Mouse (Mus musculus) embryonic facial prominence, embryonic 12.5 days (tissue): ENCODE measurements around the gene Insm1. TPM values are rescaled to one million over a fixed set of nuclear protein-coding genes. Genes with fewer than 3 reads are reported as not detected.

Source experiments
- ATAC-seq: fragments of 200-750 bp; cut with Nextera tagmentation; 2 replicates; pipeline ENCODE4 v1.8.0; 2017; ENCODE audit not compliant: insufficient number of reproducible peaks, insufficient read depth, low FRiP score, low TSS enrichment
- H3K27ac ChIP-seq: fragments of 300-500 bp; sonication (generic); 2 replicates; pipeline ENCODE4 v1.5.1; 2016; ENCODE audit warnings: mild to moderate bottlenecking
- H3K27me3 ChIP-seq: fragments of 300-500 bp; sonication (generic); 2 replicates; pipeline ENCODE4 v1.6.1; 2016; ENCODE audit warnings: mild to moderate bottlenecking, moderate library complexity
- H3K36me3 ChIP-seq: fragments of 300-500 bp; sonication (generic); 2 replicates; pipeline ENCODE4 v1.6.1; 2016; ENCODE audit warnings: mild to moderate bottlenecking
- H3K4me1 ChIP-seq: fragments of 300-500 bp; sonication (generic); 2 replicates; pipeline ENCODE4 v1.6.1; 2016
- H3K4me2 ChIP-seq: fragments of 300-500 bp; sonication (generic); replicated peaks from 2 replicates; pipeline ENCODE4 v1.6.1; 2016; ENCODE audit warnings: mild to moderate bottlenecking, moderate library complexity
- H3K4me3 ChIP-seq: fragments of 300-500 bp; sonication (generic); 2 replicates; pipeline ENCODE4 v1.5.1; 2016; ENCODE audit warnings: mild to moderate bottlenecking
- H3K9ac ChIP-seq: fragments of 300-500 bp; sonication (generic); 2 replicates; pipeline ENCODE4 v1.6.1; 2016; ENCODE audit warnings: mild to moderate bottlenecking, moderate library complexity
- H3K9me3 ChIP-seq: fragments of 300-500 bp; sonication (generic); 2 replicates; pipeline ENCODE4 v1.6.1; 2016; ENCODE audit warnings: mild to moderate bottlenecking, moderate library complexity
- WGBS: fragments of 180-500 bp; shearing (Covaris S2); methylation state at CpG from one replicate; pipeline ENCODE4 v1.1.7; 2016; 5-methylcytosine and 5-hydroxymethylcytosine counted together
- polyA plus RNA-seq: library from polyadenylated mRNA; unstranded; fragments of >200 nt; fragmentation: Nextera tagmentation; extraction: Ambion mirVana; gene quantifications from 2 replicates; pipeline ENCODE4 v1.2.1, GENCODE M21; 2016

Gene Insm1
- polyA plus RNA-seq, 1 experiment from 2014 or later = 2.0 TPM

- Histone ChIP-seq H3K4me1 (peaks cover 14% of the 10 kb centered on the region), H3K36me3 (no peaks in the 10 kb centered on the region), H3K4me3 (no peak overlapping the region), H3K27me3 (peaks cover 72% of the 10 kb centered on the region), H3K9ac (no peak overlapping the region), H3K9me3 (no peaks in the 10 kb centered on the region), H3K27ac (no peak overlapping the region), H3K4me2 (no peak overlapping the region)
- WGBS = 5% methylated on average over 9 of the region's 9 CpGs
- ATAC-seq = no peak
These were observed 4.8 kb downstream of the Insm1 start for GRCm38 (mm10) chr2:146226484-146226883.

GRCm38 (mm10) chr2:146227646-146228045, 5.9 kb downstream of the Insm1 start:
- Histone ChIP-seq H3K9me3 (no peaks in the 10 kb centered on the region), H3K36me3 (no peaks in the 10 kb centered on the region), H3K27ac (no peak overlapping the region), H3K27me3 (peaks cover 61% of the 10 kb centered on the region), H3K9ac (no peak overlapping the region), H3K4me1 (peaks cover 10% of the 10 kb centered on the region), H3K4me3 (no peak overlapping the region), H3K4me2 (no peak overlapping the region)
- WGBS = 46% methylated on average over 3 of the region's 3 CpGs
- ATAC-seq = no peak

- WGBS = 66% methylated on average over 2 of the region's 2 CpGs
- H3K9ac ChIP-seq = no peak overlapping the region
These were observed 6.7 kb downstream of the Insm1 start for GRCm38 (mm10) chr2:146228435-146228834.

GRCm38 (mm10) chr2:146231485-146231884, 9.8 kb downstream of the Insm1 start:
- 91% methylated on average over 2 of the region's 2 CpGs for WGBS
- no peaks in the 10 kb centered on the region for H3K9me3 ChIP-seq
- H3K4me3 ChIP-seq = no peak overlapping the region
- H3K9ac ChIP-seq = no peak overlapping the region
- H3K27ac ChIP-seq = no peak overlapping the region
- H3K27me3 ChIP-seq = peaks cover 24% of the 10 kb centered on the region
- ATAC-seq = no peak
- no peaks in the 10 kb centered on the region for H3K4me1 ChIP-seq
- no peaks in the 10 kb centered on the region for H3K36me3 ChIP-seq
- no peak overlapping the region for H3K4me2 ChIP-seq

More at GRCm38 (mm10) chr2:146228435-146228834, 6.7 kb downstream of the Insm1 start:
- peaks cover 53% of the 10 kb centered on the region for H3K27me3 ChIP-seq
- H3K9me3 ChIP-seq = no peaks in the 10 kb centered on the region
- no peaks in the 10 kb centered on the region for H3K36me3 ChIP-seq
- H3K27ac ChIP-seq = no peak overlapping the region
- H3K4me3 ChIP-seq = no peak overlapping the region
- no peak for ATAC-seq
- no peak overlapping the region for H3K4me2 ChIP-seq
- peaks cover 2% of the 10 kb centered on the region; the same call in 1 of the 2 replicates for H3K4me1 ChIP-seq

DNA sequence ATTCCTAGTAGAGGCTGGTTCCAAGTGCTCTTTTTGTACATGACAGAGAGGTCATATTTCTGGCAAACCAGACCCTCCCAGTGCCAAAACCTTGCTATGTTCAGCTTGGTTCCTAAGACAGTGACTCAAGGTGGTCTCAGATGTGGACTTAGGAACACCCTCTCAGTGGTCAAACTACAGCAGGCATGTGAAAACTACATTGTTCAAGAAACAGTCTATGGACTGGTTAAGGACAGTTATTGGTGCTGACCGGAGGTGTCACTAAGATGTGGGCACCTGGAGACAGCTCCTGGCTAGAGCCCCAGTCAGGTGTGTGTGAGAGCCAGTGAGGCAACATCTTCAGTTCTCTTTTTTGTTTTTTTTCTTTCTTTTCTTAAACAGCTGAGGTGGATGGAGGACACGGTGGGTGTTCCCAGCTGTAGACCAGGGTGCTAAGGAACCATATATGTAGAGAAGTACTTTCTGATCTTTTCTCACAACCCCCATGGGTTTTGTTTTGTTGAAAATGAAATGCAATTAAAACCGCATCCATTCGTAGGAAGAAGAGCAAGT, 17.6 kb downstream of the Insm1 start:
- 84% methylated on average over 4 of the region's 4 CpGs for WGBS
- H3K27ac ChIP-seq = no peak overlapping the region
- no peaks in the 10 kb centered on the region for H3K9me3 ChIP-seq
- no peak overlapping the region for H3K9ac ChIP-seq
- no peak overlapping the region for H3K4me2 ChIP-seq
- no peaks in the 10 kb centered on the region for H3K36me3 ChIP-seq
- no peaks in the 10 kb centered on the region for H3K27me3 ChIP-seq
- H3K4me1 ChIP-seq = no peaks in the 10 kb centered on the region
- no peak overlapping the region for H3K4me3 ChIP-seq
- ATAC-seq = no peak

DNA sequence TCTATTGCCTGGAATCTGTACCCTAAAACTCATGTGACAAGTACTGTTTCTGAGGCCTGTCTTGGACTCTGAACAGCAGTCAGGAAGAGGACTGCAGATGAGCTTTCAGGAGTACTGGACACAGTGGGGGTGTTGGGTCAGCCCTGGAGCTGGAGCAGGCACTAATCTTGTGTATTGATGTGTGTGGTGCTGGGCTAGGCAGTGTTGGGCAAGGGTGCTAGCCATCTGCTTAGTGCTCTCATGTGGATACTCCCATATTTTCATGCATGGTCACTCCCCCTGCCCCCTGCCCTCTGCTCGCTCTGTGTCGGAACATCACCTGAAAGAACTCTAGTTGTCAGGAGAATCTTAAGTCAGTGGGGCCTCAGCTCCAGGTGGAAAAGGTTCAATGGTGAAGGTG, 22.3 kb downstream of the Insm1 start:
- no peak for ATAC-seq
- no peaks in the 10 kb centered on the region for H3K9me3 ChIP-seq
- WGBS = 91% methylated on average over 2 of the region's 2 CpGs
- H3K4me2 ChIP-seq = no peak overlapping the region
- no peaks in the 10 kb centered on the region for H3K36me3 ChIP-seq
- peaks cover 12% of the 10 kb centered on the region; the same call in 1 of the 2 replicates for H3K4me1 ChIP-seq
- no peaks in the 10 kb centered on the region for H3K27me3 ChIP-seq
- no peak overlapping the region for H3K4me3 ChIP-seq
- H3K27ac ChIP-seq = no peak overlapping the region
- H3K9ac ChIP-seq = no peak overlapping the region

DNA sequence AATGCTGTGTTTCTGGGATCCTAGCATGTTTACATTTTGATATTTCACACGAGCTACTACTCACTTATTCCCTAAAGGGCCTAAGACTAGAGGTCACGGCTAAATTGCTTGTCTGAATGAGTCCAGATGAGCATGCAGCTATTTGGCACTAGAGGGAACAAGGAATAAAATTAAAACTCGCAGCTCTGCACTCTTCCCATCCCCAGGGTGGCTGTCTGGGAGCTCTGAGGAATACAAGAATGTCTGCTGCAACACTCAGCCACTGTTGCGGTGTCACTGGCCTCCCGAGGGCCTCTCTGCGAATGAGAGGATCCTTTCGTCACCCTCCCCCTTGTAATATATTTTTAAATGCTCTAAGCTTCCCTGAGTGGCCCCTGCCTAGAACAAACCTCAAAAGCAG, 23.7 kb downstream of the Insm1 start:
- Histone ChIP-seq H3K27me3 (no peaks in the 10 kb centered on the region), H3K4me1 (peaks cover 12% of the 10 kb centered on the region; the same call in 1 of the 2 replicates), H3K9me3 (no peaks in the 10 kb centered on the region), H3K4me2 (no peak overlapping the region), H3K36me3 (no peaks in the 10 kb centered on the region), H3K4me3 (no peak overlapping the region), H3K9ac (no peak overlapping the region), H3K27ac (no peak overlapping the region)
- 30% methylated on average over 7 of the region's 7 CpGs for WGBS
- ATAC-seq = no peak

- no peak overlapping the region for H3K4me3 ChIP-seq
- no peak overlapping the region for H3K27ac ChIP-seq
- ATAC-seq = no peak
- peaks cover 12% of the 10 kb centered on the region; the same call in 1 of the 2 replicates for H3K4me1 ChIP-seq
- no peak overlapping the region for H3K4me2 ChIP-seq
- H3K9me3 ChIP-seq = no peaks in the 10 kb centered on the region
- WGBS = 71% methylated on average over 4 of the region's 4 CpGs
- H3K36me3 ChIP-seq = no peaks in the 10 kb centered on the region
- H3K27me3 ChIP-seq = no peaks in the 10 kb centered on the region
- no peak overlapping the region for H3K9ac ChIP-seq
These were observed 24.8 kb downstream of the Insm1 start for GRCm38 (mm10) chr2:146246409-146247075.

DNA sequence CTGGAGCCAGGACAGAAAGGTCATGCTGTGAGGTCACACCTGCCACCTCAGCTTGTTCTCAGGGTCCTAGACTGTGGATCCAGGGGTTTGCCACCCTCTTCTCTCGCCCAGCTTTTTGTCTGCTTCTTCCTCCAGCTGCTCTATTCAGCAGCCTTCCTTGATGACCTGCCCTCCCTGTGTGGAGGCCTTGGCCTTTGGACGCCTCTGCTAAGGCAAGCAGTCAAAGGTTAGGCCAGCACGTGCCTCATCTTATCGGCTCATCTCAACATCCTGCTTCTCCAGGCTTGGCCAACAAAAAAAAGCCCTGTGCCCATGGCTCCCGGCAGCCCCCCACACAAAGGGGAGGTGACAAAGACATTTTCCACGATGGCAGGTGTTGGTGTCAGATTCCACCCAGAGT, 25.9 kb downstream of the Insm1 start:
- no peak overlapping the region for H3K27ac ChIP-seq
- H3K4me3 ChIP-seq = no peak overlapping the region
- 39% methylated on average over 6 of the region's 6 CpGs for WGBS
- H3K27me3 ChIP-seq = no peaks in the 10 kb centered on the region
- no peaks in the 10 kb centered on the region for H3K36me3 ChIP-seq
- peaks cover 12% of the 10 kb centered on the region; the same call in 1 of the 2 replicates for H3K4me1 ChIP-seq
- H3K9ac ChIP-seq = no peak overlapping the region
- no peak overlapping the region for H3K4me2 ChIP-seq
- H3K9me3 ChIP-seq = no peaks in the 10 kb centered on the region
- ATAC-seq = no peak

- Histone ChIP-seq H3K4me2 (no peak overlapping the region), H3K4me1 (peaks cover 12% of the 10 kb centered on the region; the same call in 1 of the 2 replicates), H3K4me3 (no peak overlapping the region), H3K27me3 (no peaks in the 10 kb centered on the region), H3K36me3 (no peaks in the 10 kb centered on the region), H3K9ac (no peak overlapping the region), H3K27ac (no peak overlapping the region), H3K9me3 (no peaks in the 10 kb centered on the region)
- no peak for ATAC-seq
- WGBS = 74% methylated on average over 7 of the region's 7 CpGs
These were observed 27.3 kb downstream of the Insm1 start for GRCm38 (mm10) chr2:146249033-146249432.

DNA sequence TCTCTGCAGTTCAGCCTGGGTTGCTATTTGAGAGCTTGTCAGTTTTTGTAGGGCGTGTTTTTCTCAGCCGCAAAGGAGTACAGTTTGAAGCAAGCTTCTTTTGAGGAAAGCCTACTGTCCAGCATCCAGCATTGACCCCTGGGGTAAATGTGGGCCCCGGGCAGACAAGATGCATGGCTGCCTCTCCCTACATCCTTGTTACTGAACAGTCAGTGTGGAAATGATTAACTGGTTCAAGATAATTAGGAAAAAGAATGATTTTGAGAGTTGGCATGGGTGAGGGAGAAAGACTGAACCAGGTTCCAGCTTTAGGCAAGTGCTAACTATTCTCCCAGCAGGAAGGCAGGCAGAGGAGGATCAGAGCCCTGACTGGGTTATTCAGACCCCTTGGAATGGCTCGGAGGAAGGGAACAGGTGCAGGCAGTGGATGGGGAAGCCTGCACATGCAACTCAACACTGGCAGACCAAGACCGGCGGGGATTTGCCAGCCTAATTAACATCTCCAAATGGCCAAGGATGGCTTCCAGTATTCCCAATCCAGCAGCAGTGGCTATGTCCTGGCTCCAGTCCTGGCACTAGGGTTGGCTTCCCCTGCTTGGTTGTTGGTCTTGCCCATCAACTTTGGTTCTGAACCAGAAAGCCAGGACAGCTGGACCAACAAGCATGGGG, 28.6 kb downstream of the Insm1 start:
- H3K4me2 ChIP-seq = no peak overlapping the region
- H3K36me3 ChIP-seq = no peaks in the 10 kb centered on the region
- H3K9ac ChIP-seq = no peak overlapping the region
- H3K4me3 ChIP-seq = no peak overlapping the region
- no peak overlapping the region for H3K27ac ChIP-seq
- no peak for ATAC-seq
- no peaks in the 10 kb centered on the region for H3K27me3 ChIP-seq
- 74% methylated on average over 6 of the region's 6 CpGs for WGBS
- no peaks in the 10 kb centered on the region for H3K9me3 ChIP-seq
- H3K4me1 ChIP-seq = peaks cover 10% of the 10 kb centered on the region; the same call in 1 of the 2 replicates

- Histone ChIP-seq H3K4me1 (no peaks in the 10 kb centered on the region), H3K4me3 (no peak overlapping the region), H3K9ac (no peak overlapping the region), H3K36me3 (no peaks in the 10 kb centered on the region), H3K4me2 (no peak overlapping the region), H3K27ac (no peak overlapping the region), H3K27me3 (no peaks in the 10 kb centered on the region), H3K9me3 (no peaks in the 10 kb centered on the region)
- ATAC-seq = no peak
- WGBS = 85% methylated on average over 1 of the region's 1 CpGs
These were observed 32.7 kb downstream of the Insm1 start for GRCm38 (mm10) chr2:146254387-146254786.
